Mouse (Mus musculus): Measurements from ENCODE around the gene Zfp825. TPM values are rescaled to one million over a fixed set of nuclear protein-coding genes. Genes with fewer than 3 reads are reported as not detected.

Zfp825 gene
- total RNA-seq, 2 experiments from 2014 or later = 5.6 to 8.1 TPM

Other genes starting within 250 kb of the Zfp825 start
- 1 to 10 TPM; 1.9 to 2.0 TPM for gene Ahrr, start 201.7 kb downstream of the Zfp825 start, total RNA-seq (2021)
- 10 to 100 TPM; 67.6 to 70.7 TPM for gene Pdcd6, start 176.4 kb downstream of the Zfp825 start, total RNA-seq (2021)
- 100 to 1,000 TPM; 163 to 179 TPM for gene Sdha, start 143.7 kb downstream of the Zfp825 start, total RNA-seq (2021)
- 10 to 100 TPM; 53.1 to 57.0 TPM for gene Ccdc127, start 143.7 kb downstream of the Zfp825 start, total RNA-seq (2021)
- not detected for gene Lrrc14b, start 130.0 kb downstream of the Zfp825 start, total RNA-seq (2021)
- 1 to 10 TPM; 6.1 to 6.7 TPM for gene Zfp72, start 103.2 kb downstream of the Zfp825 start, total RNA-seq (2021)
- 100 to 1,000 TPM; 680 to 698 TPM for gene Ftl1-ps1, start 94.3 kb downstream of the Zfp825 start, total RNA-seq (2021)
- gene Erap1, start 145.6 kb upstream of the Zfp825 start, total RNA-seq (2021) = 1 to 10 TPM; 7.4 to 8.3 TPM

Data from left cerebral cortex, postnatal 4 days (tissue).